ENCODE assay signal across 7 mouse cellular contexts in genomic region chr2:45108521-45109091, GRCm38 (mm10). TPM values are rescaled to one million over a fixed set of nuclear protein-coding genes. Genes with fewer than 3 reads are reported as not detected.
A peak's percentile ranks its signal among the peaks of the same experiment; 100 is the strongest.
DNase-seq lines count a peak whose midpoint lies in the region; ATAC-seq and TF ChIP-seq lines count a peak whose summit lies in the region.

No protein-coding gene starts in this region.

- TF ChIP-seq EP300 in heart, postnatal 0 days (IDR thresholded peaks at IDR 0.05; ENCODE audit: low read depth), result no peak

- no peaks in the 10 kb centered on the region; the same call in 1 of the 2 replicates for H3K36me3 ChIP-seq in embryonic facial prominence, embryonic 13.5 days
- no peaks in the 10 kb centered on the region for H3K36me3 ChIP-seq in heart, postnatal 0 days (replicated peaks; ENCODE audit: control insufficient read depth, insufficient read depth, low read length)
- H3K36me3 ChIP-seq in limb, embryonic 12.5 days, result no peaks in the 10 kb centered on the region
- H3K36me3 ChIP-seq in midbrain, embryonic 13.5 days, result no peaks in the 10 kb centered on the region
- H3K36me3 ChIP-seq in testis, adult 2 months (ENCODE audit: control insufficient read depth, insufficient read depth, low read length), result no peaks in the 10 kb centered on the region

- H3K4me1 ChIP-seq in embryonic facial prominence, embryonic 13.5 days, result peaks cover 26% of the 10 kb centered on the region
- H3K4me1 ChIP-seq in heart, postnatal 0 days (ENCODE audit: control insufficient read depth, insufficient read depth), result peaks cover 38% of the 10 kb centered on the region
- peaks cover 10% of the 10 kb centered on the region; the same call in 1 of the 2 replicates for H3K4me1 ChIP-seq in limb, embryonic 12.5 days (replicated peaks)
- peaks cover 65% of the 10 kb centered on the region for H3K4me1 ChIP-seq in midbrain, embryonic 13.5 days (replicated peaks)
- peaks cover 6% of the 10 kb centered on the region for H3K4me1 ChIP-seq in testis, adult 2 months (ENCODE audit: control insufficient read depth, insufficient read depth, low read length)

- peak overlapping the region; percentile 77 for H3K4me3 ChIP-seq in embryonic facial prominence, embryonic 13.5 days
- H3K4me3 ChIP-seq in heart, postnatal 0 days (ENCODE audit: low read depth, low read length), result peak overlapping the region; percentile 97
- H3K4me3 ChIP-seq in limb, embryonic 12.5 days (replicated peaks), result peak overlapping the region; percentile 82
- peak overlapping the region; percentile 82 for H3K4me3 ChIP-seq in midbrain, embryonic 13.5 days (replicated peaks)
- peak overlapping the region; percentile 57 for H3K4me3 ChIP-seq in testis, adult 2 months (ENCODE audit: control insufficient read depth, low read depth, low read length)

- H3K27ac ChIP-seq in embryonic facial prominence, embryonic 13.5 days, result peak overlapping the region; percentile 97
- peak overlapping the region; percentile 97 for H3K27ac ChIP-seq in heart, postnatal 0 days (ENCODE audit: low read depth)
- H3K27ac ChIP-seq in limb, embryonic 12.5 days, result no peak overlapping the region
- peak overlapping the region; percentile 98 for H3K27ac ChIP-seq in midbrain, embryonic 13.5 days
- H3K27ac ChIP-seq in testis, adult 2 months (ENCODE audit: control insufficient read depth, insufficient read depth, low read depth, low read length), result peak overlapping the region; percentile 90

- H3K27me3 ChIP-seq in embryonic facial prominence, embryonic 13.5 days, result peaks cover 56% of the 10 kb centered on the region
- no peaks in the 10 kb centered on the region for H3K27me3 ChIP-seq in heart, postnatal 0 days (ENCODE audit: control insufficient read depth, insufficient read depth, low read length)
- H3K27me3 ChIP-seq in limb, embryonic 12.5 days, result peaks cover 82% of the 10 kb centered on the region
- no peaks in the 10 kb centered on the region for H3K27me3 ChIP-seq in midbrain, embryonic 13.5 days
- peaks cover 2% of the 10 kb centered on the region; the same call in 1 of the 2 replicates for H3K27me3 ChIP-seq in testis, adult 2 months (ENCODE audit: control insufficient read depth, insufficient read depth, low read length)

- DNase-seq in A20 (ENCODE audit: low read depth, low spot score), result peak; percentile 45
- DNase-seq in ES-CJ7 (ENCODE audit: low read depth, low spot score), result peak; percentile 39
- DNase-seq in heart, postnatal 0 days (ENCODE audit: low spot score), result no peak

- H3K4me2 ChIP-seq in embryonic facial prominence, embryonic 13.5 days, result peak overlapping the region; percentile 68
- H3K4me2 ChIP-seq in heart, postnatal 0 days (ENCODE audit: low read depth, low read length), result peak overlapping the region; percentile 80
- peak overlapping the region; percentile 96 for H3K4me2 ChIP-seq in limb, embryonic 12.5 days
- peak overlapping the region; percentile 76 for H3K4me2 ChIP-seq in midbrain, embryonic 13.5 days (replicated peaks)

- 0% methylated on average over 25 of the region's 25 CpGs for WGBS in embryonic facial prominence, embryonic 13.5 days
- under 1% methylated on average over 23 of the region's 25 CpGs for WGBS in heart, postnatal 0 days
- WGBS in limb, embryonic 12.5 days, result 1% methylated on average over 25 of the region's 25 CpGs
- WGBS in midbrain, embryonic 13.5 days, result 3% methylated on average over 23 of the region's 25 CpGs

- no peak for TF ChIP-seq CTCF in heart, postnatal 0 days (IDR thresholded peaks at IDR 0.05; ENCODE audit: low read depth)
- TF ChIP-seq CTCF in testis, adult 2 months (IDR thresholded peaks at IDR 0.05; ENCODE audit: control insufficient read depth, insufficient read depth, insufficient replicate concordance, low read depth, low read length), result no peak

- 0 out of 2 replicates have a peak, but pooled peaks have one; percentile 13 for ATAC-seq in embryonic facial prominence, embryonic 13.5 days (ENCODE audit: insufficient number of reproducible peaks, insufficient read depth, low FRiP score, low TSS enrichment, low read depth)
- ATAC-seq in heart, postnatal 0 days (ENCODE audit: insufficient read depth, low read depth), result peak; percentile 34
- ATAC-seq in limb, embryonic 12.5 days (ENCODE audit: insufficient number of reproducible peaks, insufficient read depth, low FRiP score, low TSS enrichment, low read depth), result no peak; the same call in 1 of the 2 replicates
- peak; percentile 66 for ATAC-seq in midbrain, embryonic 13.5 days

- H3K9ac ChIP-seq in embryonic facial prominence, embryonic 13.5 days, result peak overlapping the region; percentile 99
- H3K9ac ChIP-seq in heart, postnatal 0 days (replicated peaks; ENCODE audit: low read depth, low read length), result peak overlapping the region; percentile 99
- H3K9ac ChIP-seq in limb, embryonic 12.5 days (replicated peaks), result peak overlapping the region; percentile 93
- H3K9ac ChIP-seq in midbrain, embryonic 13.5 days (replicated peaks), result peak overlapping the region; percentile 97

- 0 out of 2 replicates have a peak, but pooled peaks have one; percentile 17 for TF ChIP-seq POLR2A in testis, adult 2 months (IDR thresholded peaks at IDR 0.05; ENCODE audit: control insufficient read depth, low read depth, low read length)

- H3K9me3 ChIP-seq in embryonic facial prominence, embryonic 13.5 days, result no peaks in the 10 kb centered on the region
- no peaks in the 10 kb centered on the region for H3K9me3 ChIP-seq in heart, postnatal 0 days (replicated peaks; ENCODE audit: control insufficient read depth, low read length)
- no peaks in the 10 kb centered on the region for H3K9me3 ChIP-seq in limb, embryonic 12.5 days
- H3K9me3 ChIP-seq in midbrain, embryonic 13.5 days, result no peaks in the 10 kb centered on the region

RNA-seq across cellular contexts. Expression of gene Zeb2, which starts 8.6 kb away (rescaled TPM):
- 85.7 and 96.4 TPM in 2 replicates for polyA plus RNA-seq in embryonic facial prominence, embryonic 13.5 days (2015; fragmentation: Nextera tagmentation; extraction: Ambion mirVana)
- 36.4 and 41.2 TPM in 2 replicates for total RNA-seq in heart, postnatal 0 days (2014; rRNA removed; ENCODE audit: low replicate concordance)
- 13.4 and 13.6 TPM in 2 replicates for polyA plus RNA-seq in heart, postnatal 0 days (2015; fragmentation: Nextera tagmentation; extraction: Ambion mirVana)
- 12.3 and 14.8 TPM in 2 replicates for polyA plus RNA-seq in limb, embryonic 12.5 days (2016; fragmentation: Nextera tagmentation; extraction: Ambion mirVana)
- polyA plus RNA-seq in midbrain, embryonic 13.5 days (2015; fragmentation: Nextera tagmentation; extraction: Ambion mirVana), result 38.9 and 50.2 TPM in 2 replicates
- 3.2 and 4.2 TPM in 2 replicates for polyA plus RNA-seq in testis, adult 2 months (2012; rRNA removed)
